Mouse (Mus musculus) C2C12 (cell line): ENCODE data around the gene Lman1l.

Source experiments
- CTCF ChIP-seq: IDR thresholded peaks from one replicate; pipeline ENCODE4 v1.5.1; 2011; ENCODE audit not compliant: control insufficient read depth, insufficient read depth, insufficient read length
- MYOD1 ChIP-seq: IDR thresholded peaks from one replicate; pipeline ENCODE4 v1.6.1; 2011; ENCODE audit warnings: low read depth; ENCODE audit not compliant: control insufficient read depth, insufficient read length
- USF1 ChIP-seq: IDR thresholded peaks from one replicate; pipeline ENCODE4 v1.6.1; 2011; ENCODE audit warnings: low read depth, mild to moderate bottlenecking, control low read depth, moderate library complexity

DNA sequence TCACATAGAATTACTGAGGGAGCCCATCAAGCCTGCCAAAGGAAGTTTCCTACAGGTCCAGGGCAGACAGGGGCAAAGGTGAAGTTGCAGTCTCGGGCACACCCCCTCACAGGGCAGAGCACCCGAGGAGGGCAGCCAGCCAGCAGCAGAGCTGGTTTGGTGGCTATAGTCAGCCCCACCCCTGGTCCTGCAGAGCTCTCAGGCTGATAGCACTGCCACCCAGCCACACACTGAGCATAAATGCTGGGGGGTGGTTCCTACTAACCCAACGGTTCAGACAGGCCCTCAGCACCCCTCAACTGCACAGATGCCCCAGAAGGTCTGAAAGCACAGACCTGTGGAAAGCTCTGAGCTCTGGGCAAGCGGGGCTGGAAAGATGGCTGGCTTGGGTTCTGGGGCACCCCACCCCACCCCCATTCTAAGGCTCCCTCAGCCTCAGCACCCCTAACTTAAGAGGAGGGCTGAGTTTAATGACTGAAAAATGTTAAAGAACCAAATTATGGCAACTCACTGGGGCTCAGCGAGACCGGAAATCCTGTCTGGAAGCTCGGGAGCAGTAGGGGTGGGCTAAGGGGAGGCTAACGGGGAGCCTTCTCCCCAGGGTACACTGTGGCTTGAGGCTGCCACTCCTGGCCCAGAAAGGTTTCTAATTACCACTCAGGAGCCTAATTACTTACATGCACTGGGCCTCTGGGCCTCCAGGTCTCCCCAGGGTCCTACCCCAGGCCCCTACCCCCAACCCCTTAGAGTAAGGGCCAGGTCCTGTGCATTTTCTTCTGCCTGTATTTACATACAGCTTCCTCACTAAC, 18.3 kb upstream of the Lman1l start:
- TF ChIP-seq CTCF (no peak), USF1 (no peak), MYOD1 (no peak)
